Mouse (Mus musculus) embryonic facial prominence, embryonic 15.5 days (tissue): Measurements from ENCODE around the gene Pin1rt1. TPM values are rescaled to one million over a fixed set of nuclear protein-coding genes. Genes with fewer than 3 reads are reported as not detected.

Experiments used
- ATAC-seq: fragments of 200-750 bp; cut with Nextera tagmentation; 2 replicates; pipeline ENCODE4 v1.8.0; 2017; ENCODE audit warnings: low read depth, moderate TSS enrichment; ENCODE audit not compliant: insufficient number of reproducible peaks, low FRiP score, low TSS enrichment
- H3K27ac ChIP-seq: fragments of 300-500 bp; sonication (generic); replicated peaks from 2 replicates; pipeline ENCODE4 v1.5.1; 2015; ENCODE audit warnings: mild to moderate bottlenecking, inconsistent platforms
- H3K27me3 ChIP-seq: fragments of 300-500 bp; sonication (generic); 2 replicates; pipeline ENCODE4 v1.6.1; 2015; ENCODE audit warnings: inconsistent platforms
- H3K36me3 ChIP-seq: fragments of 300-500 bp; sonication (generic); 2 replicates; pipeline ENCODE4 v1.6.1; 2015; ENCODE audit warnings: mild to moderate bottlenecking, inconsistent platforms
- H3K4me1 ChIP-seq: fragments of 300-500 bp; sonication (generic); 2 replicates; pipeline ENCODE4 v1.6.1; 2015; ENCODE audit warnings: inconsistent platforms
- H3K4me2 ChIP-seq: fragments of 300-500 bp; sonication (generic); replicated peaks from 2 replicates; pipeline ENCODE4 v1.6.1; 2015; ENCODE audit warnings: mild to moderate bottlenecking, inconsistent platforms
- H3K4me3 ChIP-seq: fragments of 300-500 bp; sonication (generic); replicated peaks from 2 replicates; pipeline ENCODE4 v1.5.1; 2015; ENCODE audit warnings: mild to moderate bottlenecking, inconsistent platforms
- H3K9ac ChIP-seq: fragments of 300-500 bp; sonication (generic); 2 replicates; pipeline ENCODE4 v1.6.1; 2015; ENCODE audit warnings: inconsistent platforms
- H3K9me3 ChIP-seq: fragments of 300-500 bp; sonication (generic); replicated peaks from 2 replicates; pipeline ENCODE4 v1.6.1; 2016; ENCODE audit warnings: inconsistent platforms
- WGBS: fragments of 180-500 bp; shearing (Covaris S2); methylation state at CpG from one replicate; pipeline ENCODE4 v1.1.7; 2015; 5-methylcytosine and 5-hydroxymethylcytosine counted together
- polyA plus RNA-seq: library from polyadenylated mRNA; unstranded; fragments of >200 nt; fragmentation: Nextera tagmentation; extraction: Ambion mirVana; gene quantifications from 2 replicates; pipeline ENCODE4 v1.2.1, GENCODE M21; 2015

Pin1rt1 gene
- polyA plus RNA-seq, 1 experiment from 2014 or later, result not detected

DNA sequence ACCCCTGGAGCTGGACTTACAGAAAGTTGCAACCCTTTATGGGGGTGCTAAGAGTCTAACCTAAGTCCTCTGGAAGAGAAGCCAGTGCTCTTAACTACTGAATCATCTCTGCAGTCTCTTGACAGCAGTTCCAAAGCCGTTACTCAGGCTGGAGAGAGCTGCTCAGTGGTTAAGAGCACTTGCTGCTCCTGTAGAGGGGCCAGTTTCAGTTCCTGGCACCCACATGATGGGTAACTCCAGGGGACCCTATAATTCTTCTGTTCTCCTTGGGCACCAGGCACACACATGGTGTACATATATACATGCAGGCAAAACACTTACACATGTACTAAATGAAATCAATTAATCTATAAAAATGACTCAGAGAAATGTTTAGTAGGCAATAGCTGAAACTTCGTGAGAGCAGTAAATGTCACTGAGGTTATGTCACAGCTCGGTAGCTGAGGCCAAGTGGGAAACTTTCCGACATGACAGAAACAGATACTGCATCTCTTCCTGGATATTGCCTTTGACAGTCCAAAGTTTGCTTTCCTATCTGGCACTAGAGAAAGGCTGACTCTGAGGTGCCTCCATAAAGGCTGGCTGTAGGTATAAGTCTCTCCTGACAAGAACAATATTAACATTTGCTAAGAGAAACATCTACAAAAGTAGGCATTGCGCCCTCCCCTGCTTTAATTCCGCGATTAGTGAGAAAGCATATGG, 24.2 kb upstream of the Pin1rt1 start:
- H3K9me3 ChIP-seq, result no peaks in the 10 kb centered on the region
- 0 out of 2 replicates have a peak overlapping the region, but pooled peaks have one; percentile 15 for H3K4me2 ChIP-seq
- H3K36me3 ChIP-seq, result no peaks in the 10 kb centered on the region
- no peaks in the 10 kb centered on the region for H3K27me3 ChIP-seq
- ATAC-seq, result no peak
- H3K4me3 ChIP-seq, result no peak overlapping the region
- no peak overlapping the region for H3K27ac ChIP-seq
- WGBS, result 44% methylated on average over 7 of the region's 7 CpGs
- peaks cover 13% of the 10 kb centered on the region for H3K4me1 ChIP-seq
- no peak overlapping the region for H3K9ac ChIP-seq

GRCm38 (mm10) chr2:104739691-104740090, 23.5 kb upstream of the Pin1rt1 start:
- Histone ChIP-seq H3K27ac (no peak overlapping the region), H3K4me3 (no peak overlapping the region)
- 94% methylated on average over 2 of the region's 2 CpGs for WGBS

GRCm38 (mm10) chr2:104736241-104736640, 20.1 kb upstream of the Pin1rt1 start:
- peaks cover 3% of the 10 kb centered on the region for H3K4me1 ChIP-seq
- 52% methylated on average over 7 of the region's 7 CpGs for WGBS
- H3K27ac ChIP-seq, result no peak overlapping the region
- H3K9me3 ChIP-seq, result no peaks in the 10 kb centered on the region
- no peak overlapping the region for H3K4me2 ChIP-seq
- H3K9ac ChIP-seq, result no peak overlapping the region
- H3K27me3 ChIP-seq, result no peaks in the 10 kb centered on the region
- no peak for ATAC-seq
- no peaks in the 10 kb centered on the region for H3K36me3 ChIP-seq
- H3K4me3 ChIP-seq, result no peak overlapping the region

More at GRCm38 (mm10) chr2:104739691-104740090, 23.5 kb upstream of the Pin1rt1 start:
- H3K4me2 ChIP-seq, result no peak overlapping the region
- no peaks in the 10 kb centered on the region for H3K9me3 ChIP-seq
- H3K4me1 ChIP-seq, result peaks cover 13% of the 10 kb centered on the region
- no peak overlapping the region for H3K9ac ChIP-seq
- H3K36me3 ChIP-seq, result no peaks in the 10 kb centered on the region
- no peaks in the 10 kb centered on the region for H3K27me3 ChIP-seq
- ATAC-seq, result no peak

GRCm38 (mm10) chr2:104732562-104733256, 16.5 kb upstream of the Pin1rt1 start:
- 57% methylated on average over 7 of the region's 7 CpGs for WGBS

DNA sequence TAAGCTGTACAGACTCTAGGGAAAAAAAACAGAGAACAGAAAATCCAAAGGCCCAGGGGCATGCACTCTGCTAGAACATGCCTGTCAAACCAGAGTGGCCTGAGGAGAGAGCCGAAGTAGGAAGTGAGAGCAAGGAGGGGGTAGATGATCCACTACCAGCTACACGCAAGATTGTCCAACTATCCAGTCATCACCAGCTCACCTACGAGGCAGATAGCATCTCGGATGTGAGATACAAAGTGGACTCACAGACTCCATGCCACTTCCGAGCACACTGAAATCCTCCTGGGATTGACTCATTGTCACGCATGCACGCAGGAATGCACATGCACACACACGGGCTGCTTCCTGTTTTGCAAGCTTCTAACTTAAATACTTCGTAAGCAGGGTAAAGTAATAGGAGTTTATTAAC, 15.9 kb upstream of the Pin1rt1 start:
- Histone ChIP-seq H3K4me3 (no peak overlapping the region), H3K9ac (no peak overlapping the region), H3K4me1 (no peaks in the 10 kb centered on the region), H3K4me2 (no peak overlapping the region), H3K27me3 (no peaks in the 10 kb centered on the region), H3K9me3 (no peaks in the 10 kb centered on the region), H3K36me3 (no peaks in the 10 kb centered on the region), H3K27ac (no peak overlapping the region)
- ATAC-seq, result no peak
- WGBS, result 57% methylated on average over 9 of the region's 9 CpGs

More at GRCm38 (mm10) chr2:104732562-104733256, 16.5 kb upstream of the Pin1rt1 start:
- no peak for ATAC-seq
- Histone ChIP-seq H3K4me1 (no peaks in the 10 kb centered on the region), H3K9ac (no peak overlapping the region), H3K27ac (no peak overlapping the region), H3K9me3 (no peaks in the 10 kb centered on the region), H3K4me3 (no peak overlapping the region), H3K27me3 (no peaks in the 10 kb centered on the region), H3K4me2 (no peak overlapping the region), H3K36me3 (no peaks in the 10 kb centered on the region)

- ATAC-seq, result no peak
- Histone ChIP-seq H3K27ac (no peak overlapping the region), H3K4me1 (no peaks in the 10 kb centered on the region), H3K36me3 (no peaks in the 10 kb centered on the region), H3K4me3 (no peak overlapping the region), H3K4me2 (no peak overlapping the region), H3K27me3 (no peaks in the 10 kb centered on the region), H3K9me3 (no peaks in the 10 kb centered on the region), H3K9ac (no peak overlapping the region)
- WGBS, result 59% methylated on average over 1 of the region's 1 CpGs
Measured at GRCm38 (mm10) chr2:104727369-104727768, 11.2 kb upstream of the Pin1rt1 start.

DNA sequence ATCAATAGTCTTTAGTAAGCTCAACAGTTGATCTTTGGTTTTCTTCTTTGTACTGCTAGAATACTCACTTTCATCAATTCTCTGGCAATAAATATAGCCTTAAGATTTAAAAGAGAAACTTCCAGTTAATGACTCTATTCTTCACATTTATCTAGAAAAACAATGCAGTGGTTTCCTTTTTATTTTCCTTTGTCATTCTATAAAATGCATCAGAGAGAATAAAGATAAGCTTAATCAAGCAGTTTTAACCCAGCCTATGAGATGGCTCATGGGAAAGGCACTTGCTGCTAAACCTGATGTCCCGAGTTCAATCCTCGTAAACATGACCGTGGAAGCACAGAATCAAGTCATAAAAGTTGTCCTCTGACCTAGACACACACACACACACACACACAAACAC, 5.8 kb upstream of the Pin1rt1 start:
- 92% methylated on average over 3 of the region's 3 CpGs for WGBS
- no peak overlapping the region for H3K4me3 ChIP-seq
- no peak overlapping the region for H3K9ac ChIP-seq
- H3K4me1 ChIP-seq, result no peaks in the 10 kb centered on the region
- no peak for ATAC-seq
- H3K36me3 ChIP-seq, result no peaks in the 10 kb centered on the region
- no peak overlapping the region for H3K4me2 ChIP-seq
- H3K27ac ChIP-seq, result no peak overlapping the region
- H3K27me3 ChIP-seq, result no peaks in the 10 kb centered on the region
- H3K9me3 ChIP-seq, result no peaks in the 10 kb centered on the region

DNA sequence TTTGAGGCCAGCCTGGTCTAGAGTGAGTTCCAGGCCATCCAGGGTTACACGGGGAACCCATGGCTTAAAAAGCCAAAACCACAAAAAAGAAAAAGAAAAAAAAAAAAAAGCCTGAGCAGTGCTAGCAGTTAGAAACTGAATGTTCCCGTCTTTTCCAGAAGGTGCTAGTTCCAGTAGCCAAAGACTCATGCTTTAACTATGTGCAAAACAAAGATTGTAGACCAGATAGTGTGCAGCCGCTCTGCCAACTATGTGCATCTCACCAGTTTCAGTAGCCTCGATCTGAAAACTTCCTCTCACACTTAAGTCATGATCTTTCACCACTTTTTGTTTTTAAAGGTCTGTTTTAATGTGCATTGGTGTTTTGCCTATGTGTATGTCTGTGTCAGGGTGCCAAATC, 1.6 kb upstream of the Pin1rt1 start:
- no peaks in the 10 kb centered on the region for H3K36me3 ChIP-seq
- 75% methylated on average over 4 of the region's 4 CpGs for WGBS
- ATAC-seq, result no peak
- H3K9ac ChIP-seq, result no peak overlapping the region
- no peaks in the 10 kb centered on the region for H3K9me3 ChIP-seq
- no peak overlapping the region for H3K27ac ChIP-seq
- no peaks in the 10 kb centered on the region for H3K27me3 ChIP-seq
- H3K4me3 ChIP-seq, result no peak overlapping the region
- no peak overlapping the region for H3K4me2 ChIP-seq
- no peaks in the 10 kb centered on the region for H3K4me1 ChIP-seq

- Histone ChIP-seq H3K9me3 (no peaks in the 10 kb centered on the region), H3K36me3 (no peaks in the 10 kb centered on the region), H3K4me2 (no peak overlapping the region), H3K4me1 (no peaks in the 10 kb centered on the region), H3K27ac (no peak overlapping the region), H3K4me3 (no peak overlapping the region), H3K9ac (no peak overlapping the region), H3K27me3 (no peaks in the 10 kb centered on the region)
- ATAC-seq, result no peak
- 82% methylated on average over 2 of the region's 2 CpGs for WGBS
Measured at GRCm38 (mm10) chr2:104717231-104717735, 1.1 kb upstream of the Pin1rt1 start.

GRCm38 (mm10) chr2:104714254-104714691, 1.9 kb downstream of the Pin1rt1 start:
- Histone ChIP-seq H3K4me1 (peaks cover 13% of the 10 kb centered on the region; the same call in 1 of the 2 replicates), H3K36me3 (no peaks in the 10 kb centered on the region), H3K4me3 (no peak overlapping the region), H3K27me3 (no peaks in the 10 kb centered on the region), H3K9me3 (no peaks in the 10 kb centered on the region), H3K9ac (no peak overlapping the region), H3K27ac (no peak overlapping the region), H3K4me2 (no peak overlapping the region)
- 39% methylated on average over 15 of the region's 15 CpGs for WGBS
- ATAC-seq, result no peak

DNA sequence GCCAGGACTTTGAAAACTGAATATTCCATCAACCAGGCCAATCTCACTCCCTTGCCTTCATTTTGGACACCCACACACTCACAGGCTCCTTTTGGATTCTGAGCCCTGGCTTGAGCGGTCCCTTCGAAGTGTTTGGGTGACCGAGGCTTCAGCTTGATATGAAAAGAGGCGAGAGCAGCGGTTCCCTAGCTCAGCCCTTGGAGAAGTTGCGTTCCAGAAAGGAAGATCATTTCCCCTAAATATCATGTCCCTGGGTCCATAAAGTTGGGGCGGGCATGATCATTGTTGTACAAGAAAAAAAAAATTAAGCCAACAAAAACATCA, 3.7 kb downstream of the Pin1rt1 start:
- Histone ChIP-seq H3K4me2 (peak overlapping the region; percentile 71), H3K27ac (peak overlapping the region; percentile 86), H3K4me1 (peaks cover 13% of the 10 kb centered on the region; the same call in 1 of the 2 replicates), H3K4me3 (peak overlapping the region; percentile 78), H3K9ac (peak overlapping the region; percentile 41), H3K36me3 (no peaks in the 10 kb centered on the region), H3K9me3 (no peaks in the 10 kb centered on the region), H3K27me3 (no peaks in the 10 kb centered on the region)
- peak; percentile 20; the same call in 1 of the 2 replicates for ATAC-seq
- 2% methylated on average over 7 of the region's 7 CpGs for WGBS
